Mouse (Mus musculus): ENCODE data around the gene Pcbd2. TPM values are rescaled to one million over a fixed set of nuclear protein-coding genes. Genes with fewer than 3 reads are reported as not detected.

The Pcbd2 gene
- polyA plus RNA-seq, 1 experiment from 2014 or later: 71.8 TPM

DNA sequence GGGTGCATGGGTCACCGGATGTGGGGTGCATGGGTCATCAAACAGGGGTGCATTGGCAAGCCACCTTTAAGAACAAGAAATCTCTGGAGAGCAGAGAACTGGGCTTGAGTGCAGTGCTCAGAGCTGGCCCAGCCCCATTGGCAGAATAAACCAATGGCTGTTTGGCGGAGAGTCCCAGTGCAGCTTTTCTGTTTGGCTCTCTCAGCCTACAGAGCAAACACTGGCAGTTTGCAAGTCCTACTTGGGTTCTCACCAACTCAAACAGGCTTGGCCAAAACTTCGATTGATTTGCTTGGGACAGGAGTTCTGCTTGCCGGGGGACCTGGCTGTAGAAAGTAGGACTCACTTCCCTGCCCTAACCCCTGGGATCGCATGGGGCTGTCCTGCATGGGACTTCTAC, 83.8 kb downstream of the Pcbd2 start:
- no peak for ATAC-seq
- Histone ChIP-seq H3K4me3 (replicated peaks) (no peak overlapping the region), H3K36me3 (no peaks in the 10 kb centered on the region), H3K4me1 (replicated peaks) (no peaks in the 10 kb centered on the region), H3K27ac (no peak overlapping the region), H3K27me3 (replicated peaks) (no peaks in the 10 kb centered on the region), H3K4me2 (replicated peaks) (no peak overlapping the region), H3K9me3 (no peaks in the 10 kb centered on the region), H3K9ac (no peak overlapping the region)
- WGBS: 68% methylated on average over 5 of the region's 5 CpGs

DNA sequence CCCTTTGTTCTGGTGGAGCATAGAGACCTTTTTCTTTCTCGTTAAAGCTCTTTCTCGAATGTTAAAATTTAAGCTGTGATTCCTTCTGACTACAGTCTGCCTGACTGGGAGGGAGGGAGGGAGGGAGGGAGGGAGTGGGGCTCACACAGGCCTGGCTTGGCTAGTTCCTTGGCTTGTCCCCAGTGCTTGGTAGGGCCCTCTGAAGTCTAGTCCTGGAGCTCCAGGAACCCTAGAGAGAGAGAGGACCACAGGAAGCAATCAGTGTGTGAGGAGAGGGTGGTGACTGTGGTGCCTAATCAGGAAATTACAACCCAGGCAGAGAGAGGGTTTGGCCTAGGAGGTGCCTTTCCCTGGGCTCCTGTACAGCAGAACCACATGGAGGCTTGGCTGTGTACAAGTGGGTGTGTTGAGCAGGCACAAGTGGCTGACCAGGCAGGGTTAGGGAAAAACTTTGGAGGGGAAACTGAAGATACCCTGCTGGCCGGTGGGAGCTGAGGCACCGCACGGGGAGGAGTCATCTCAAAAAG, 86.4 kb downstream of the Pcbd2 start:
- H3K9me3 ChIP-seq: no peaks in the 10 kb centered on the region
- peak; percentile 36; the same call in 1 of the 2 replicates for ATAC-seq
- 58% methylated on average over 5 of the region's 5 CpGs for WGBS
- H3K27me3 ChIP-seq (replicated peaks): peaks cover 4% of the 10 kb centered on the region; the same call in 1 of the 2 replicates
- H3K4me1 ChIP-seq (replicated peaks): no peaks in the 10 kb centered on the region
- no peak overlapping the region for H3K4me3 ChIP-seq (replicated peaks)
- no peaks in the 10 kb centered on the region for H3K36me3 ChIP-seq
- H3K9ac ChIP-seq: no peak overlapping the region
- no peak overlapping the region for H3K27ac ChIP-seq
- no peak overlapping the region for H3K4me2 ChIP-seq (replicated peaks)

GRCm38 (mm10) chr13:55814834-55815233, 87.7 kb downstream of the Pcbd2 start:
- no peak overlapping the region for H3K4me3 ChIP-seq (replicated peaks)
- peaks cover 4% of the 10 kb centered on the region; the same call in 1 of the 2 replicates for H3K27me3 ChIP-seq (replicated peaks)
- H3K4me2 ChIP-seq (replicated peaks): no peak overlapping the region
- H3K27ac ChIP-seq: no peak overlapping the region
- H3K9ac ChIP-seq: no peak overlapping the region
- WGBS: 75% methylated on average over 6 of the region's 6 CpGs
- no peaks in the 10 kb centered on the region for H3K9me3 ChIP-seq
- no peaks in the 10 kb centered on the region for H3K36me3 ChIP-seq
- peak; percentile 57 for ATAC-seq
- no peaks in the 10 kb centered on the region for H3K4me1 ChIP-seq (replicated peaks)

DNA sequence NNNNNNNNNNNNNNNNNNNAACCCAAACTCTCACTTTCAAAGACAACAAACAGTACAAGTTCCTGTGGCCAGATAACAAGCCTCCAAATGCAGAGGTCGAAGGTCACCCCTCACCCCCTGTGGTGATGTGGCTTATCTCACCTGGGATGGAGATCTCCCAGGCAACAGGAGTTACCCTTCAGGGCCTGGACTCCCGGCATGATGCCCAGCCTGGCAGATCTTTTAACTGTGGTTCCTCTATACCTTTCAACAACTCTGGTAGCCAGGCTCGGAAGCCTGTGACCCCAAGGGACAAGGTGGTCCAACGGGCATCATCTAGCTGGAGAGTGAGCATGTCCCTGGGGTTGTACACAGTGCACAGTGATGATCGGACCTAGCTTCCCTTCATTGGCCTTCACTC, 95.3 kb downstream of the Pcbd2 start:
- Histone ChIP-seq H3K4me3 (replicated peaks) (no peak overlapping the region), H3K27ac (no peak overlapping the region), H3K4me2 (replicated peaks) (no peak overlapping the region), H3K27me3 (replicated peaks) (peaks cover 54% of the 10 kb centered on the region), H3K9me3 (no peaks in the 10 kb centered on the region), H3K36me3 (no peaks in the 10 kb centered on the region), H3K4me1 (replicated peaks) (peaks cover 19% of the 10 kb centered on the region), H3K9ac (no peak overlapping the region)
- 65% methylated on average over 5 of the region's 5 CpGs for WGBS
- ATAC-seq: no peak

DNA sequence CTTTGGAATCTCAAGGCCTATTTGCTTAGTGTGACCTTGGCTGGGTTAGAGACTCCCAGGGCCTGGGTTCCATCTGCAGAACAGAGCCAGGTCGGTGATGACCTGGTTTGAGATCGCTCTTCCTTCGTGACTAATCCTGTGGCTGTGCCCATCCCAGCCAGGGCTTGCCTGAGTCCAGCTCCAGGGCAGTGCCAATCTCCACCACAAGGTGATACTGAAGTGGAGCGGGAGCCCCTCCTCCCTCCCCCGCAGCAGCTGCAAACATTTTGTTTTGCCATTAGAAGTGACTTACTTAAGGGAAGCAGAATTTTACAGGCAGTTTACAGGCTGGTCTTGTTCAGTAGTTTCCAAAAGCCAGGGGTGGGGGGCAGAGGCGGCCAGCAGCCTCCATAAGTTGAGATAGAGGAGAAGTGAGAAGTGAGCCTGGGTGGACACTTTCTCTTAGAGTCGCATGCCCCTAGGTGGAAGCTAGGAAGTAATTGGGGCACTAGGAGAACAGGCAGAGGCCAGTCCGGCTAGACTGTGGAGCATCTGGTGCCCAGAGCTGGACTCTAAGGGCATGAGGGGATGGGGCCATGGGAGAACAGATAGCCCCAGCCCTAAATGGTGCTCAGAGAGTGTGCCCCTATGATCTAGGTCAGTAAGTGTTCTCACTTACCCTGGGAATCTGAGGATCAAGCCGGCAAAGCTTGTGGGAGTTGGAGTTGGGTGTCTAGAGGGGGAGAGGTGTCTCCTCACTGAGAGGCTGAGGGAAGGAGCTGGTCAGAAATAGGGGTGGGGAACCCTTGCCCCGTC, 97.2 kb downstream of the Pcbd2 start:
- WGBS: 20% methylated on average over 10 of the region's 10 CpGs
- Histone ChIP-seq H3K4me2 (replicated peaks) (no peak overlapping the region; the same call in 1 of the 2 replicates), H3K4me3 (replicated peaks) (no peak overlapping the region), H3K4me1 (replicated peaks) (peaks cover 19% of the 10 kb centered on the region), H3K9ac (no peak overlapping the region), H3K9me3 (no peaks in the 10 kb centered on the region), H3K27me3 (replicated peaks) (peaks cover 65% of the 10 kb centered on the region), H3K27ac (no peak overlapping the region), H3K36me3 (no peaks in the 10 kb centered on the region)
- no peak for ATAC-seq

- H3K4me1 ChIP-seq (replicated peaks): peaks cover 20% of the 10 kb centered on the region
- H3K27ac ChIP-seq: no peak overlapping the region
- peak overlapping the region; percentile 54 for H3K4me2 ChIP-seq (replicated peaks)
- whole genome bisulfite sequencing: 7% methylated on average over 32 of the region's 32 CpGs
- 0 out of 2 replicates have a peak, but pooled peaks have one; percentile 19 for ATAC-seq
- no peaks in the 10 kb centered on the region for H3K9me3 ChIP-seq
- H3K27me3 ChIP-seq (replicated peaks): peaks cover 70% of the 10 kb centered on the region
- H3K36me3 ChIP-seq: no peaks in the 10 kb centered on the region
- 0 out of 2 replicates have a peak overlapping the region, but pooled peaks have one; percentile 9 for H3K4me3 ChIP-seq (replicated peaks)
- H3K9ac ChIP-seq: peak overlapping the region; percentile 26; the same call in 1 of the 2 replicates
Observed at GRCm38 (mm10) chr13:55825245-55825681, 98.1 kb downstream of the Pcbd2 start.

DNA sequence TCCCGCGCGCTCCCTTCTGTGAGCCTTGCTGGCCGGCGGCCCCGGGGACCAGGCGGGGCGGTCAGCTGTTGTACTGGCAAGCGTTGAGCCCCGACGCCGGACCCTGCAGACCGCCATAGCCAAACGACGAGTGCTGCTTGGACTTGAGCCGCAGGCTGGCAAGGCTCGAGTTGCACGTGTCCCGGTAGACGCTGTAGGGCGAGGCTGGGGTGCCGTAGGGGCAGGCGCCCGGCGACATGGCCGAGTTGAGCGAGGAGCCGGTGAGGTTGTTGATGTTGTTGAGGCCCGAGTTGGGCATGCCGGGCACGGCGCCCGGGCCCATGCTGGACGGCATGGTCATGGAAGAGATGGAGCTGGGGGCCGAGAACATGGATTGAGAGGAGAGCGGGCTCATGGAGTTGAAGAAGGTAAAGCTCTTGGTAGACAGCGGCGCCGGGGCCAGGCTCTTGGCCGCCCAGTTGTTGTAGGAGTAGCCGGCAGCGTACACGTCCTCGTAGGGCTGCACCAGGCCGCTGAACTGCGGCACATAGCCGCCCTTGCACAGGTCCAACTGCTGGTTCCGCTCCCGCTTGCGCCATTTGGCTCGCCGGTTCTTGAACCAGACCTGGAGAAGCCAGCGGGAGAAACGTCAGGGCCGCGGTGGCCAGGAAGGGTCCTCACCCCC, 99.0 kb downstream of the Pcbd2 start:
- peak overlapping the region; percentile 32 for H3K9ac ChIP-seq
- H3K27ac ChIP-seq: no peak overlapping the region
- no peak for ATAC-seq
- peak overlapping the region; percentile 22 for H3K4me3 ChIP-seq (replicated peaks)
- H3K4me2 ChIP-seq (replicated peaks): peak overlapping the region; percentile 54
- peaks cover 28% of the 10 kb centered on the region for H3K4me1 ChIP-seq (replicated peaks)
- WGBS: 8% methylated on average over 56 of the region's 56 CpGs
- H3K36me3 ChIP-seq: no peaks in the 10 kb centered on the region
- H3K9me3 ChIP-seq: no peaks in the 10 kb centered on the region
- H3K27me3 ChIP-seq (replicated peaks): peaks cover 79% of the 10 kb centered on the region

Other genes with a start within 250 kb of the Pcbd2 start
- gene Dbn1, start 239.3 kb upstream of the Pcbd2 start, polyA plus RNA-seq (2015; fragmentation: Nextera tagmentation; extraction: Ambion mirVana): 103 and 109 TPM in 2 replicates
- 187 and 195 TPM in 2 replicates for gene Pdlim7, start 213.7 kb upstream of the Pcbd2 start, polyA plus RNA-seq (2015; fragmentation: Nextera tagmentation; extraction: Ambion mirVana)
- gene Dok3, start 198.1 kb upstream of the Pcbd2 start, polyA plus RNA-seq (2015; fragmentation: Nextera tagmentation; extraction: Ambion mirVana): 3.1 and 3.6 TPM in 2 replicates
- gene Ddx41, start 190.7 kb upstream of the Pcbd2 start, polyA plus RNA-seq (2015; fragmentation: Nextera tagmentation; extraction: Ambion mirVana): 50.9 and 51.0 TPM in 2 replicates
- gene Fam193b, start 156.2 kb upstream of the Pcbd2 start, polyA plus RNA-seq (2015; fragmentation: Nextera tagmentation; extraction: Ambion mirVana): 22.9 and 23.5 TPM in 2 replicates
- 110 and 122 TPM in 2 replicates for gene Tmed9, start 153.6 kb upstream of the Pcbd2 start, polyA plus RNA-seq (2015; fragmentation: Nextera tagmentation; extraction: Ambion mirVana)
- 21.7 and 23.2 TPM in 2 replicates for gene B4galt7, start 127.5 kb upstream of the Pcbd2 start, polyA plus RNA-seq (2015; fragmentation: Nextera tagmentation; extraction: Ambion mirVana)
- 41.6 and 46.9 TPM in 2 replicates for gene Caml, start 104.4 kb upstream of the Pcbd2 start, polyA plus RNA-seq (2015; fragmentation: Nextera tagmentation; extraction: Ambion mirVana)
- gene Ddx46, start 92.3 kb upstream of the Pcbd2 start, polyA plus RNA-seq (2015; fragmentation: Nextera tagmentation; extraction: Ambion mirVana): 31.4 and 31.5 TPM in 2 replicates
- gene B230219D22Rik, start 34.2 kb upstream of the Pcbd2 start, polyA plus RNA-seq (2015; fragmentation: Nextera tagmentation; extraction: Ambion mirVana): 45.2 and 46.2 TPM in 2 replicates
- 65.8 and 68.9 TPM in 2 replicates for gene Txndc15, start 12.7 kb upstream of the Pcbd2 start, polyA plus RNA-seq (2015; fragmentation: Nextera tagmentation; extraction: Ambion mirVana)
- not detected in 2 replicates for gene Catsper3, start 57.2 kb downstream of the Pcbd2 start, polyA plus RNA-seq (2015; fragmentation: Nextera tagmentation; extraction: Ambion mirVana)
- 15.2 and 18.4 TPM in 2 replicates for gene Pitx1, start 108.8 kb downstream of the Pcbd2 start, polyA plus RNA-seq (2015; fragmentation: Nextera tagmentation; extraction: Ambion mirVana)

Data from intestine, embryonic 15.5 days (tissue).